Mouse (Mus musculus): Measurements from ENCODE around the gene Dnmbp.

Gene Dnmbp

GRCm38 (mm10) chr19:43939769-43940689 lies at the start of gene Dnmbp:
Gene Dnmbp (minus strand): TSS chr19:43940191.
- TF ChIP-seq GATA4 (IDR thresholded peaks at IDR 0.05; ENCODE audit: insufficient replicate concordance, low read length), result peak; percentile 11; the same call in 1 of the 2 replicates

- TF ChIP-seq GATA4 (IDR thresholded peaks at IDR 0.05; ENCODE audit: insufficient replicate concordance, low read length), result no peak; the same call in 1 of the 2 replicates
Measured at GRCm38 (mm10) chr19:43986069-43986794, 46.2 kb upstream of the Dnmbp start, which contains the start of gene Cpn1. Gene Cpn1 (minus strand): TSS chr19:43986556.

GRCm38 (mm10) chr19:43981992-43982391 lies 42.0 kb upstream of the Dnmbp start:
- TF ChIP-seq GATA4 (IDR thresholded peaks at IDR 0.05; ENCODE audit: insufficient replicate concordance, low read length), result no peak

DNA sequence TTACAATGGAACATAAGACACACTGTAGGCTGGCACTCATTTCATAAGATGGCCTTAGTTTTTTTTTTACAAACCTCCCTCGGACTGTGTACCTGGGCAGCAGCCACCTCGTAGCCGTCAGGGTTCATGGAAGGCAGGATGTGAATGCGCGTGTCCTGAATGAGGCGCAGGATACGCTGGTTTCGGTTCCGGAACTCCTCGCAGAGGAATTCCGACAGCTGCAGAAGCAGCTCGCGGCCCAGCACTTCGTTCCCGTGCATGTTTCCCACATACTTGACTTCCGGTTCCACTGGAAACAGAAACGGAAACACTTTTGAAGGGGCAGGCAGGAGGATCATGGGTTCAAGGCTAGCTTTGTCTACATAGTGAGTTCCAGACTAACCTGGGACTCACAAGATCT lies 40.7 kb upstream of the Dnmbp start:
- TF ChIP-seq GATA4 (IDR thresholded peaks at IDR 0.05; ENCODE audit: insufficient replicate concordance, low read length), result no peak

- no peak for TF ChIP-seq GATA4 (IDR thresholded peaks at IDR 0.05; ENCODE audit: insufficient replicate concordance, low read length)
Measured at GRCm38 (mm10) chr19:43977799-43978198, 37.8 kb upstream of the Dnmbp start.

DNA sequence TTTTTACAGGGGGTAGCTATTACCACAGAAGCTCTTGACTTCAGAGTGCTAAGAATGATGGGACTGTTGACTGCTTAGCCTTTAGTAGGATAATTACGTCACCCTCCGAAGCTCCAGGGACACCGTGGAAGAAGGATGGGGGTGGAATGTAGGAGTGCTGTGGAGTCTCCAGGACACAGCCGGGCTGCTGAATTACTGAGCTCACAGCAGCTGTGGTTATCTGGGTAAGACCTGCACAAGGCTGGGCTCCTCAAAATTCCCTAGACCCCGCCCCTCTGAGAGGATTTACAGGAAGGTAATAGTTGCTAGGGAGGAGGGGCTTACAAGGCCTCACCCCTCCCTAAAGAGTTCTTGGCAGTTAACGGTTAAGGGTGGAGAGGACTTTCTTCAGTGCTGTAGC lies 36.7 kb upstream of the Dnmbp start:
- no peak for TF ChIP-seq GATA4 (IDR thresholded peaks at IDR 0.05; ENCODE audit: insufficient replicate concordance, low read length)

DNA sequence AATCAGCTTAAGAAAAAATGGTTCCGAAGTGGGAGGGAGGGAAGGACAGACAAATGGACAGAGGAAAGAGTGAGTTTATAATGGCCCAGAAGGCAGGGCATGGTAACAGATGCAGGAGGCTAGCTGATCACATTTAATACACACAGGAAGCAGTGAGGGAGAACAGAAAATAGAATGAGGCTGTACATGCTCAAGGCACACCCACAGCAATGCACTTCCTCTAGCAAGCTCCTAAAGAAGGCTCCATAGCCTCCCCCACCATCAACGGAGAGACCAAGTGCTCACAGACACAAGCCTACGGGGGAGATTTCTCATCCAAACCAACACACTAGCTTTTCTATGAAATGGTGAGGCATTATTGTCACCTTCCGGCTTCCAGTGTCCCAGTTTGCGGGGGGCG lies 34.2 kb upstream of the Dnmbp start:
- TF ChIP-seq GATA4 (IDR thresholded peaks at IDR 0.05; ENCODE audit: insufficient replicate concordance, low read length), result no peak

- TF ChIP-seq GATA4 (IDR thresholded peaks at IDR 0.05; ENCODE audit: insufficient replicate concordance, low read length), result no peak
Measured at GRCm38 (mm10) chr19:43973711-43974110, 33.7 kb upstream of the Dnmbp start.

DNA sequence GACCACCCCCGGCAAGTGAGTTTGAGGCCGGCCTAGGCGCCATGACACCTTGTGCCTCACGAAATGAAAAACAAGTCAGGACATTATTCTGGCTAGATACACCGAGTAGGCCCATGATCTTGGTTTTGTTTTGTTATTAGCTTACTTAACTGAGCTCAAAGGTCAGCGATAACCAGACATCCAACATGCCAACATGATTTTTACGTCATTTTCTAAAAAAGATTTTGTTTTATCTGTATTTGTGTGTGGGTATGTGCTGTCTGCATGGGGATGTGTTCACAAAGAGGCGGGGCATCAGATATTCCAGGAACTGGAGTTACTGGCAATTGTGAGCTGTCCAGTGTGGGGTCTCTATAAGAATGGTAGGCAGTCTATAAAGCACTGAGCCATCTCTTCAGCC lies 32.1 kb upstream of the Dnmbp start:
- TF ChIP-seq GATA4 (IDR thresholded peaks at IDR 0.05; ENCODE audit: insufficient replicate concordance, low read length), result peak; percentile 78; the same call in 1 of the 2 replicates

DNA sequence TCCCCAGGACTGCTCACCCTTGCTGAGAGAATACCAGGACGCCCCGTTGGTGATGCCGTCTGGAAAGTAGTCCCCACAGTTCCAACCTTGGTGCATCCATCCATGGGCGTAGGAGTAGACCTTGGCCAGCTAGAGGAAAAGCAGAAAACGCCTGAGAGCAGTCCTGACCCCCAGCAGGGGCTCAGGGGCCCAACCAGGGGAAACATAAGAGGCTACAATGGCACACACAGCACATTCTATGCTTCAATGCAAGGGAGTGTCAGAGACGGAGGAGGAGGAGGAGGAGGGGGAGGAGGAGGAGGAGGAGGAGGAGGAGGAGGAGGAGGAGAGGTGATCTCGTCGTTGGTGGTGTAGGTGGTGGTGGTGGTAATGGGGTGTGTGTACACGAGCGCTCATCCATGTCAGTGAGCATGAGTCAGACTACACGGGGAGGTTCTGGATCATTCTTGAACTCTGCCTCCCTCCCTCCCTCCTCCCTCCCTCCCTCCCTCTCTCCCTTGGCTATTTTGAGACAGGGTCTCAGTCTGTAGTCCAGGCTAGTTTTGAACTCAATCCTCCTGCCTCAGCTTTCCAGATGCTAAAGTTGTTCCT lies 28.5 kb upstream of the Dnmbp start:
- no peak for TF ChIP-seq GATA4 (IDR thresholded peaks at IDR 0.05; ENCODE audit: insufficient replicate concordance, low read length)

GRCm38 (mm10) chr19:43966481-43966880 lies 26.5 kb upstream of the Dnmbp start:
- TF ChIP-seq GATA4 (IDR thresholded peaks at IDR 0.05; ENCODE audit: insufficient replicate concordance, low read length), result no peak

- TF ChIP-seq GATA4 (IDR thresholded peaks at IDR 0.05; ENCODE audit: insufficient replicate concordance, low read length), result no peak
Measured at GRCm38 (mm10) chr19:43965496-43966085, 25.6 kb upstream of the Dnmbp start.

DNA sequence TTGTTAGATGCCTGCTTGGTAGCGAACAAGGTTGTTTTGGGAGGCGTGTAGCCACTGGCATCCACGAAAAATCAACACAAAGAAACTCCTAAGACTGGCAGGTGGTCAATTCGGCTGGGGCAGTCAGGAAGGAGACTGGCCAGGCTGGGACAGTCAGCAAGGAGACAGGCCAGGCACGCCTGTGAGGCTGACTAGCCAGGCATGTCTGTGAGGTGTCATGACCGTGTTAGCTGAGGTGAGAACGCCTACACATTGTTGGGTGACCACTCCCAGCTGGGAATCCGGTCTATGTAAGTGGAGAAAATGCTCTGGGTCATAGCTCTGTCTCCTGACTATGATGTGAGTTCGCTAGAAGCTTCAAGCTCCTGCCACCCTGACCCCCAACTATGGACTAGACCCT lies 22.8 kb upstream of the Dnmbp start:
- no peak for TF ChIP-seq GATA4 (IDR thresholded peaks at IDR 0.05; ENCODE audit: insufficient replicate concordance, low read length)

DNA sequence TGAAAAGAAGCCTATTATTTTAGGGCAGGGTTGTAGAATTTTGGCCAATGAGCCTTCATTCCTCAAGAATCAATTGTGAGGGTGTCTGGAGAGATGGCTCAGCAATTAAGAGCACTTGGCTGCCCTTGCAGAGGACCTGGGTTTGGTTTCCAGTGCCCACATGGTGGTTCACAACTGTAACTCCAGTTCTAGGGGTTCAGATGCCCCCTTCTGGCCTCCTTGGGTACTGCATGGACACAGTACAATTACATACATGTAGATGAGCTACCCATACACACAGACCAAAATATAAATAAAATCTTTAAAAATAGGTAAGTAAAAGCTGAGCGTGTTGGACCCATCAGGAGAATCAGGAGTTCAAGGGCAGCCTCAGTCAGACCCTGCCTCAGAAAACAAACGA lies 21.2 kb upstream of the Dnmbp start:
- no peak for TF ChIP-seq GATA4 (IDR thresholded peaks at IDR 0.05; ENCODE audit: insufficient replicate concordance, low read length)

- TF ChIP-seq GATA4 (IDR thresholded peaks at IDR 0.05; ENCODE audit: insufficient replicate concordance, low read length), result no peak
Measured at GRCm38 (mm10) chr19:43960014-43960413, 20.0 kb upstream of the Dnmbp start.

Measured in liver, adult (tissue).